Mouse (Mus musculus): Measurements from ENCODE around the gene Sfrp2. TPM values are rescaled to one million over a fixed set of nuclear protein-coding genes. Genes with fewer than 3 reads are reported as not detected.

The Sfrp2 gene
- polyA plus RNA-seq, 1 experiment = 7.2 TPM

- DNase-seq = no peak
- 98% methylated on average over 4 of the region's 4 CpGs for WGBS
- no peak for TF ChIP-seq CTCF (IDR thresholded peaks at IDR 0.05; ENCODE audit: borderline replicate concordance, control insufficient read depth, extremely low read depth, insufficient read depth, low read length, poor library complexity)
- no peak for TF ChIP-seq POLR2A (IDR thresholded peaks at IDR 0.05; ENCODE audit: control insufficient read depth, extremely low read depth, insufficient read depth, low read length, poor library complexity)
- Histone ChIP-seq H3K4me1 (replicated peaks; ENCODE audit: control insufficient read depth, insufficient read depth, low read length) (no peaks in the 10 kb centered on the region), H3K27ac (ENCODE audit: control insufficient read depth, insufficient read depth, low read length) (no peak overlapping the region), H3K27me3 (ENCODE audit: control insufficient read depth, insufficient read depth, low read length) (no peaks in the 10 kb centered on the region), H3K4me3 (ENCODE audit: control insufficient read depth, insufficient read depth, low read length) (no peak overlapping the region), H3K36me3 (ENCODE audit: control insufficient read depth, insufficient read depth, low read length) (no peaks in the 10 kb centered on the region)
These were observed 57.7 kb downstream of the Sfrp2 start for GRCm38 (mm10) chr3:83823774-83824173.

Other genes starting within 250 kb of the Sfrp2 start
- gene Tlr2, start 75.4 kb downstream of the Sfrp2 start, polyA plus RNA-seq (2012; rRNA removed) = 4.0 and 4.1 TPM in 2 replicates